In genomic region chr9:95407586-95408220, GRCm38 (mm10) we compare ENCODE assay signal across 8 mouse cellular contexts. TPM values are rescaled to one million over a fixed set of nuclear protein-coding genes. Genes with fewer than 3 reads are reported as not detected.
DNase-seq lines count a peak whose midpoint lies in the region; ATAC-seq lines count a peak whose summit lies in the region.

No protein-coding gene starts in this region.

- under 1% methylated on average over 23 of the region's 24 CpGs for WGBS in embryonic facial prominence, embryonic 14.5 days
- WGBS in hindbrain, embryonic 16.5 days: under 1% methylated on average over 24 of the region's 24 CpGs
- 2% methylated on average over 24 of the region's 24 CpGs for WGBS in midbrain, embryonic 14.5 days

- H3K27ac ChIP-seq in embryonic facial prominence, embryonic 14.5 days (replicated peaks; ENCODE audit: low read depth, low read length): peak overlapping the region; percentile 84
- peak overlapping the region; percentile 89 for H3K27ac ChIP-seq in hindbrain, embryonic 16.5 days (ENCODE audit: low read depth, low read length)
- H3K27ac ChIP-seq in midbrain, embryonic 14.5 days (replicated peaks; ENCODE audit: low read depth, low read length): 0 out of 2 replicates have a peak overlapping the region, but pooled peaks have one; percentile 45

- DNase-seq in ovary, adult 18-20 months (ENCODE audit: low spot score): peak; percentile 59
- no peak for DNase-seq in ovary, postnatal 10 days (ENCODE audit: low spot score)
- no peak for DNase-seq in embryonic facial prominence, embryonic 14.5 days (ENCODE audit: low spot score)
- peak; percentile 12 for DNase-seq in liver
- no peak for DNase-seq in midbrain, embryonic 14.5 days
- DNase-seq in yolk sac, embryonic 10.5 days (ENCODE audit: low spot score): peak; percentile 48
- DNase-seq in spleen, postnatal 10 days (ENCODE audit: low spot score in 2 of 2): no peak

- no peaks in the 10 kb centered on the region for H3K36me3 ChIP-seq in embryonic facial prominence, embryonic 14.5 days (ENCODE audit: control insufficient read depth, insufficient read depth, low read length)
- H3K36me3 ChIP-seq in hindbrain, embryonic 16.5 days (ENCODE audit: control insufficient read depth, insufficient read depth, low read length): no peaks in the 10 kb centered on the region
- no peaks in the 10 kb centered on the region for H3K36me3 ChIP-seq in midbrain, embryonic 14.5 days (ENCODE audit: control insufficient read depth, insufficient read depth, low read length)

- H3K9ac ChIP-seq in embryonic facial prominence, embryonic 14.5 days (ENCODE audit: low read depth, low read length): peak overlapping the region; percentile 85
- peak overlapping the region; percentile 94 for H3K9ac ChIP-seq in hindbrain, embryonic 16.5 days (ENCODE audit: low read depth, low read length)
- peak overlapping the region; percentile 82 for H3K9ac ChIP-seq in midbrain, embryonic 14.5 days (replicated peaks; ENCODE audit: low read length)

- H3K4me2 ChIP-seq in embryonic facial prominence, embryonic 14.5 days (ENCODE audit: low read depth, low read length): peak overlapping the region; percentile 96
- peak overlapping the region; percentile 92 for H3K4me2 ChIP-seq in hindbrain, embryonic 16.5 days (ENCODE audit: low read length)
- H3K4me2 ChIP-seq in midbrain, embryonic 14.5 days (ENCODE audit: low read length): peak overlapping the region; percentile 96

- peak; percentile 10; the same call in 1 of the 2 replicates for ATAC-seq in embryonic facial prominence, embryonic 14.5 days (ENCODE audit: low read depth)
- peak; percentile 51 for ATAC-seq in hindbrain, embryonic 16.5 days
- peak; percentile 24 for ATAC-seq in midbrain, embryonic 14.5 days (ENCODE audit: low FRiP score, low TSS enrichment)

- peak overlapping the region; percentile 78 for H3K4me3 ChIP-seq in embryonic facial prominence, embryonic 14.5 days (ENCODE audit: low read depth, low read length)
- H3K4me3 ChIP-seq in hindbrain, embryonic 16.5 days (ENCODE audit: low read length): peak overlapping the region; percentile 95
- H3K4me3 ChIP-seq in midbrain, embryonic 14.5 days (replicated peaks; ENCODE audit: low read depth, low read length): peak overlapping the region; percentile 66

- H3K27me3 ChIP-seq in embryonic facial prominence, embryonic 14.5 days (replicated peaks; ENCODE audit: control insufficient read depth, insufficient read depth, low read length): no peaks in the 10 kb centered on the region; the same call in 1 of the 2 replicates
- H3K27me3 ChIP-seq in hindbrain, embryonic 16.5 days (replicated peaks; ENCODE audit: control insufficient read depth, insufficient read depth, low read length): no peaks in the 10 kb centered on the region; the same call in 1 of the 2 replicates
- no peaks in the 10 kb centered on the region; the same call in 1 of the 2 replicates for H3K27me3 ChIP-seq in midbrain, embryonic 14.5 days (ENCODE audit: control insufficient read depth, insufficient read depth, low read length)

- H3K4me1 ChIP-seq in embryonic facial prominence, embryonic 14.5 days (ENCODE audit: control insufficient read depth, insufficient read depth, low read length): peaks cover 19% of the 10 kb centered on the region; the same call in 1 of the 2 replicates
- peaks cover 18% of the 10 kb centered on the region for H3K4me1 ChIP-seq in hindbrain, embryonic 16.5 days (ENCODE audit: control insufficient read depth, insufficient read depth, low read depth, low read length)
- H3K4me1 ChIP-seq in midbrain, embryonic 14.5 days (ENCODE audit: control insufficient read depth, insufficient read depth, low read length): peaks cover 9% of the 10 kb centered on the region; the same call in 1 of the 2 replicates

- H3K9me3 ChIP-seq in embryonic facial prominence, embryonic 14.5 days (ENCODE audit: control insufficient read depth, low read length): no peaks in the 10 kb centered on the region
- H3K9me3 ChIP-seq in hindbrain, embryonic 16.5 days (ENCODE audit: control insufficient read depth, low read length): no peaks in the 10 kb centered on the region
- no peaks in the 10 kb centered on the region for H3K9me3 ChIP-seq in midbrain, embryonic 14.5 days (ENCODE audit: control insufficient read depth, low read length)

RNA-seq across cellular contexts. Expression of gene Chst2, which starts 1.2 kb away (rescaled TPM):
- 8.1 and 10.2 TPM in 2 replicates for polyA plus RNA-seq in embryonic facial prominence, embryonic 14.5 days (2014; fragmentation: Nextera tagmentation; extraction: Ambion mirVana)
- 19.2 and 19.3 TPM in 2 replicates for polyA plus RNA-seq in hindbrain, embryonic 16.5 days (2015; fragmentation: Nextera tagmentation; extraction: Ambion mirVana)
- 17.5 and 17.9 TPM in 2 replicates for polyA plus RNA-seq in midbrain, embryonic 14.5 days (2014; fragmentation: Nextera tagmentation; extraction: Ambion mirVana)

Comparison
In these comparisons a context has a peak if more than half of its experiments do, and no peak if none do; other contexts are left out.
1. DNase-seq: peak in ovary, adult 18-20 months (single experiment), liver (single experiment) and yolk sac, embryonic 10.5 days (single experiment); none in ovary, postnatal 10 days (single experiment), embryonic facial prominence, embryonic 14.5 days (single experiment), midbrain, embryonic 14.5 days (single experiment) and spleen, postnatal 10 days (0 of 2).
2. Peak in every context shown above with its lines, with median percentiles within 50 percentile points of each other: ATAC-seq, H3K27ac ChIP-seq, H3K4me2 ChIP-seq, H3K4me3 ChIP-seq and H3K9ac ChIP-seq.